Mouse (Mus musculus) activated CD4-positive, CD25-positive, alpha-beta regulatory T cell, adult 9 weeks (primary cell): Measurements from ENCODE around the gene Kntc1. TPM values are rescaled to one million over a fixed set of nuclear protein-coding genes. Genes with fewer than 3 reads are reported as not detected.

Experiments
- polyA plus RNA-seq: library from polyadenylated mRNA; unstranded; fragments of 100-300 nt; shearing (Covaris generic); gene quantifications from one replicate; pipeline ENCODE4 v1.2.1, GENCODE M21; 2017

The Kntc1 gene
- 5.2 TPM for polyA plus RNA-seq

GRCm38 (mm10) chr5:123749065-123750064 lies at the start of gene Kntc1, which contains the start of gene Rsrc2:
Kntc1 (plus strand) TSS chr5:123749716.
Rsrc2 (minus strand) TSS chr5:123749414.

GRCm38 (mm10) chr5:123720328-123721311 lies 28.9 kb upstream of the Kntc1 start, which contains the start of gene Zcchc8:
Zcchc8 (minus strand) TSS chr5:123721100.

GRCm38 (mm10) chr5:123865365-123865764 lies 115.8 kb downstream of the Kntc1 start, which contains the start of gene Hcar2:
Hcar2 (minus strand) TSS chr5:123865499.

Other genes starting within 250 kb of the Kntc1 start
- gene B3gnt4, start 239.3 kb upstream of the Kntc1 start, polyA plus RNA-seq, result 0.44 TPM
- 113 TPM for gene Diablo, start 225.5 kb upstream of the Kntc1 start, polyA plus RNA-seq
- not detected for gene Gm49027, start 224.2 kb upstream of the Kntc1 start, polyA plus RNA-seq
- gene Vps33a, start 176.7 kb upstream of the Kntc1 start, polyA plus RNA-seq, result 53.5 TPM
- gene Clip1, start 65.1 kb upstream of the Kntc1 start, polyA plus RNA-seq, result 88.3 TPM
- gene Zcchc8, start 28.6 kb upstream of the Kntc1 start, polyA plus RNA-seq, result 107 TPM
- gene Rsrc2, start 302 bp upstream of the Kntc1 start, polyA plus RNA-seq, result 185 TPM
- 0.75 TPM for gene Hcar2, start 115.8 kb downstream of the Kntc1 start, polyA plus RNA-seq
- not detected for gene Hcar1, start 130.3 kb downstream of the Kntc1 start, polyA plus RNA-seq
- 103 TPM for gene Denr, start 157.5 kb downstream of the Kntc1 start, polyA plus RNA-seq
- gene Gm43518, start 177.7 kb downstream of the Kntc1 start, polyA plus RNA-seq, result 4.5 TPM
- gene Ccdc62, start 181.0 kb downstream of the Kntc1 start, polyA plus RNA-seq, result 5.7 TPM
- gene Hip1r, start 223.9 kb downstream of the Kntc1 start, polyA plus RNA-seq, result 93.5 TPM